Comparison of ENCODE assay signal across 10 mouse cellular contexts in genomic region chr8:70417914-70418313, GRCm38 (mm10). TPM values are rescaled to one million over a fixed set of nuclear protein-coding genes. Genes with fewer than 3 reads are reported as not detected.
DNase-seq lines count a peak whose midpoint lies in the region; ATAC-seq and TF ChIP-seq lines count a peak whose summit lies in the region.
"Had no signal": no experiment of that assay in that cellular context is flagged by ENCODE, and none has a peak within 500 bp of the region (broad histone marks: within the 10 kb centered on the region; RNA-seq: fewer than 3 reads in every experiment).

No protein-coding gene starts in this region.

- WGBS in embryonic facial prominence, embryonic 12.5 days: 43% methylated on average over 10 of the region's 10 CpGs
- 53% methylated on average over 10 of the region's 10 CpGs for WGBS in embryonic facial prominence, embryonic 10.5 days
- 49% methylated on average over 10 of the region's 10 CpGs for WGBS in midbrain, embryonic 14.5 days
- WGBS in midbrain, embryonic 15.5 days: 39% methylated on average over 10 of the region's 10 CpGs
- WGBS in stomach, embryonic 15.5 days: 35% methylated on average over 10 of the region's 10 CpGs
- WGBS in midbrain, postnatal 0 days: 38% methylated on average over 10 of the region's 10 CpGs

- peaks cover 9% of the 10 kb centered on the region for H3K36me3 ChIP-seq in embryonic facial prominence, embryonic 12.5 days
- H3K36me3 ChIP-seq in embryonic facial prominence, embryonic 10.5 days (replicated peaks): peaks cover 5% of the 10 kb centered on the region; the same call in 1 of the 2 replicates
- peaks cover 7% of the 10 kb centered on the region; the same call in 1 of the 2 replicates for H3K36me3 ChIP-seq in midbrain, embryonic 14.5 days (ENCODE audit: control insufficient read depth, insufficient read depth, low read length)
- no peaks in the 10 kb centered on the region for H3K36me3 ChIP-seq in midbrain, embryonic 15.5 days (replicated peaks)
- H3K36me3 ChIP-seq in stomach, embryonic 15.5 days: peaks cover 5% of the 10 kb centered on the region; the same call in 1 of the 2 replicates
- H3K36me3 ChIP-seq in midbrain, postnatal 0 days (ENCODE audit: insufficient read depth, low read length): peaks cover 2% of the 10 kb centered on the region; the same call in 1 of the 2 replicates
- H3K36me3 ChIP-seq: heart, embryonic 15.5 days had no signal

- no peak overlapping the region for H3K4me2 ChIP-seq in embryonic facial prominence, embryonic 12.5 days (replicated peaks)
- no peak overlapping the region for H3K4me2 ChIP-seq in midbrain, embryonic 14.5 days (ENCODE audit: low read length)
- H3K4me2 ChIP-seq in midbrain, embryonic 15.5 days: no peak overlapping the region
- no peak overlapping the region for H3K4me2 ChIP-seq in stomach, embryonic 15.5 days
- no peak overlapping the region for H3K4me2 ChIP-seq in midbrain, postnatal 0 days (ENCODE audit: low read depth, low read length, poor library complexity, severe bottlenecking)
- H3K4me2 ChIP-seq: heart, embryonic 15.5 days had no signal

- H3K9ac ChIP-seq in embryonic facial prominence, embryonic 12.5 days: no peak overlapping the region
- H3K9ac ChIP-seq in midbrain, embryonic 14.5 days (replicated peaks; ENCODE audit: low read length): no peak overlapping the region
- H3K9ac ChIP-seq in midbrain, embryonic 15.5 days: no peak overlapping the region
- no peak overlapping the region for H3K9ac ChIP-seq in stomach, embryonic 15.5 days
- H3K9ac ChIP-seq in midbrain, postnatal 0 days (replicated peaks; ENCODE audit: low read length, poor library complexity, severe bottlenecking): no peak overlapping the region
- H3K9ac ChIP-seq: heart, embryonic 15.5 days had no signal

- peak; percentile 22 for TF ChIP-seq CTCF in left cerebral cortex, adult 2 months (IDR thresholded peaks at IDR 0.05)
- TF ChIP-seq CTCF in midbrain, postnatal 0 days (IDR thresholded peaks at IDR 0.05): no peak

- H3K4me3 ChIP-seq in embryonic facial prominence, embryonic 12.5 days: no peak overlapping the region
- no peak overlapping the region for H3K4me3 ChIP-seq in embryonic facial prominence, embryonic 10.5 days
- H3K4me3 ChIP-seq in midbrain, embryonic 14.5 days (replicated peaks; ENCODE audit: low read depth, low read length): no peak overlapping the region
- H3K4me3 ChIP-seq in midbrain, embryonic 15.5 days: no peak overlapping the region
- H3K4me3 ChIP-seq in left cerebral cortex, adult 2 months: no peak overlapping the region
- no peak overlapping the region for H3K4me3 ChIP-seq in stomach, embryonic 15.5 days (replicated peaks)
- H3K4me3 ChIP-seq in midbrain, postnatal 0 days (ENCODE audit: low read depth, low read length): no peak overlapping the region
- H3K4me3 ChIP-seq: heart, embryonic 15.5 days had no signal

- H3K27ac ChIP-seq in embryonic facial prominence, embryonic 12.5 days: 0 out of 2 replicates have a peak overlapping the region, but pooled peaks have one; percentile 33
- H3K27ac ChIP-seq in embryonic facial prominence, embryonic 10.5 days (replicated peaks): no peak overlapping the region
- no peak overlapping the region for H3K27ac ChIP-seq in midbrain, embryonic 14.5 days (replicated peaks; ENCODE audit: low read depth, low read length)
- no peak overlapping the region for H3K27ac ChIP-seq in midbrain, embryonic 15.5 days
- peak overlapping the region; percentile 74 for H3K27ac ChIP-seq in left cerebral cortex, adult 2 months
- peak overlapping the region; percentile 26 for H3K27ac ChIP-seq in stomach, embryonic 15.5 days
- no peak overlapping the region for H3K27ac ChIP-seq in midbrain, postnatal 0 days (ENCODE audit: low read depth, low read length)

- H3K9me3 ChIP-seq in embryonic facial prominence, embryonic 12.5 days: no peaks in the 10 kb centered on the region
- H3K9me3 ChIP-seq in embryonic facial prominence, embryonic 10.5 days: no peaks in the 10 kb centered on the region
- H3K9me3 ChIP-seq in midbrain, embryonic 14.5 days (ENCODE audit: control insufficient read depth, low read length): no peaks in the 10 kb centered on the region
- no peaks in the 10 kb centered on the region for H3K9me3 ChIP-seq in midbrain, embryonic 15.5 days
- H3K9me3 ChIP-seq in stomach, embryonic 15.5 days: no peaks in the 10 kb centered on the region
- H3K9me3 ChIP-seq in midbrain, postnatal 0 days (ENCODE audit: low read length): no peaks in the 10 kb centered on the region
- H3K9me3 ChIP-seq: heart, embryonic 15.5 days had no signal

- peaks cover 44% of the 10 kb centered on the region for H3K4me1 ChIP-seq in embryonic facial prominence, embryonic 12.5 days
- peaks cover 57% of the 10 kb centered on the region for H3K4me1 ChIP-seq in embryonic facial prominence, embryonic 10.5 days
- H3K4me1 ChIP-seq in midbrain, embryonic 14.5 days (ENCODE audit: control insufficient read depth, insufficient read depth, low read length): peaks cover 13% of the 10 kb centered on the region
- peaks cover 23% of the 10 kb centered on the region for H3K4me1 ChIP-seq in midbrain, embryonic 15.5 days
- H3K4me1 ChIP-seq in stomach, embryonic 15.5 days: peaks cover 41% of the 10 kb centered on the region
- peaks cover 10% of the 10 kb centered on the region; the same call in 1 of the 2 replicates for H3K4me1 ChIP-seq in midbrain, postnatal 0 days (ENCODE audit: insufficient read depth, low read length)

- H3K27me3 ChIP-seq in embryonic facial prominence, embryonic 12.5 days: no peaks in the 10 kb centered on the region
- 0 out of 2 replicates have a peak, but pooled peaks cover 7% of the 10 kb centered on the region for H3K27me3 ChIP-seq in embryonic facial prominence, embryonic 10.5 days (replicated peaks; ENCODE audit: low read depth, poor library complexity, severe bottlenecking)
- H3K27me3 ChIP-seq in midbrain, embryonic 14.5 days (ENCODE audit: control insufficient read depth, insufficient read depth, low read length): no peaks in the 10 kb centered on the region
- H3K27me3 ChIP-seq in midbrain, embryonic 15.5 days (replicated peaks): no peaks in the 10 kb centered on the region
- no peaks in the 10 kb centered on the region for H3K27me3 ChIP-seq in stomach, embryonic 15.5 days (replicated peaks)
- H3K27me3 ChIP-seq in midbrain, postnatal 0 days (ENCODE audit: insufficient read depth, low read length): no peaks in the 10 kb centered on the region
- H3K27me3 ChIP-seq: heart, embryonic 15.5 days had no signal

- DNase-seq in embryonic facial prominence, embryonic 10.5 days (ENCODE audit: low spot score): no peak
- DNase-seq in midbrain, embryonic 14.5 days: peak; percentile 25
- DNase-seq in left cerebral cortex, adult 2 months (ENCODE audit: extremely low spot score in 1 of 2, low spot score in 2 of 2): peak; percentile 78 to 83
- DNase-seq in spleen, postnatal 4 days (ENCODE audit: low spot score in 2 of 2): no peak
- DNase-seq in midbrain, postnatal 0 days (ENCODE audit: low spot score): no peak

- no peak for ATAC-seq in embryonic facial prominence, embryonic 12.5 days (ENCODE audit: insufficient number of reproducible peaks, insufficient read depth, low FRiP score, low TSS enrichment)
- no peak for ATAC-seq in midbrain, embryonic 14.5 days (ENCODE audit: low FRiP score, low TSS enrichment)
- no peak for ATAC-seq in midbrain, embryonic 15.5 days (replicated peaks)
- no peak for ATAC-seq in stomach, embryonic 15.5 days (ENCODE audit: insufficient read depth, low FRiP score, low read depth)
- no peak for ATAC-seq in midbrain, postnatal 0 days (ENCODE audit: low FRiP score)

- intact Hi-C loops in left cerebral cortex, adult 2 months (cut with DNase I): loop anchor here (1.0 to 5.0 kb wide), 3 partner anchors 21 to 66 kb away; partner anchors contain the start of genes Crtc1 and Upf1

RNA-seq across cellular contexts. Expression of gene Crtc1, which starts 21.5 kb away (rescaled TPM):
- 22.1 and 24.1 TPM in 2 replicates for polyA plus RNA-seq in embryonic facial prominence, embryonic 12.5 days (2016; fragmentation: Nextera tagmentation; extraction: Ambion mirVana)
- polyA plus RNA-seq in embryonic facial prominence, embryonic 10.5 days (2016; fragmentation: Nextera tagmentation; extraction: Ambion mirVana): 17.3 and 20.6 TPM in 2 replicates
- polyA plus RNA-seq in midbrain, embryonic 14.5 days (2014; fragmentation: Nextera tagmentation; extraction: Ambion mirVana): 43.9 and 51.7 TPM in 2 replicates
- polyA plus RNA-seq in midbrain, embryonic 15.5 days (2015; fragmentation: Nextera tagmentation; extraction: Ambion mirVana): 57.2 and 58.7 TPM in 2 replicates
- 100 to 1,000 TPM; 134 to 153 TPM for total RNA-seq in left cerebral cortex, adult 2 months (2021)
- polyA plus RNA-seq in stomach, embryonic 15.5 days (2015; fragmentation: Nextera tagmentation; extraction: Ambion mirVana): 15.4 and 18.8 TPM in 2 replicates
- total RNA-seq in midbrain, postnatal 0 days (2014; rRNA removed): 56.3 and 57.4 TPM in 2 replicates
- 46.5 and 47.8 TPM in 2 replicates for polyA plus RNA-seq in midbrain, postnatal 0 days (2015; fragmentation: Nextera tagmentation; extraction: Ambion mirVana)

RNA-seq across cellular contexts. Expression of gene Comp, which starts 44.6 kb away (rescaled TPM):
- 0.61 and 1.4 TPM in 2 replicates for polyA plus RNA-seq in embryonic facial prominence, embryonic 12.5 days (2016; fragmentation: Nextera tagmentation; extraction: Ambion mirVana)
- polyA plus RNA-seq in embryonic facial prominence, embryonic 10.5 days (2016; fragmentation: Nextera tagmentation; extraction: Ambion mirVana): 0.19 and 0.37 TPM in 2 replicates
- 0.47 TPM in 1 of 2 replicates, not detected in the other for polyA plus RNA-seq in midbrain, embryonic 14.5 days (2014; fragmentation: Nextera tagmentation; extraction: Ambion mirVana)
- polyA plus RNA-seq in midbrain, embryonic 15.5 days (2015; fragmentation: Nextera tagmentation; extraction: Ambion mirVana): 0.50 and 0.57 TPM in 2 replicates
- under 1 TPM; 0.32 to 0.33 TPM for total RNA-seq in left cerebral cortex, adult 2 months (2021)
- 0.22 and 0.28 TPM in 2 replicates for polyA plus RNA-seq in stomach, embryonic 15.5 days (2015; fragmentation: Nextera tagmentation; extraction: Ambion mirVana)
- 0.19 and 0.49 TPM in 2 replicates for total RNA-seq in midbrain, postnatal 0 days (2014; rRNA removed)
- 0.38 and 0.77 TPM in 2 replicates for polyA plus RNA-seq in midbrain, postnatal 0 days (2015; fragmentation: Nextera tagmentation; extraction: Ambion mirVana)
- total RNA-seq: liver, adult 2 months had no signal
- polyA plus RNA-seq: liver, adult 2 months had no signal

RNA-seq across cellular contexts. Expression of gene Klhl26, which starts 58.9 kb away (rescaled TPM):
- 27.7 and 29.6 TPM in 2 replicates for polyA plus RNA-seq in embryonic facial prominence, embryonic 12.5 days (2016; fragmentation: Nextera tagmentation; extraction: Ambion mirVana)
- 22.4 and 24.1 TPM in 2 replicates for polyA plus RNA-seq in embryonic facial prominence, embryonic 10.5 days (2016; fragmentation: Nextera tagmentation; extraction: Ambion mirVana)
- polyA plus RNA-seq in midbrain, embryonic 14.5 days (2014; fragmentation: Nextera tagmentation; extraction: Ambion mirVana): 24.2 and 27.2 TPM in 2 replicates
- 31.0 and 31.4 TPM in 2 replicates for polyA plus RNA-seq in midbrain, embryonic 15.5 days (2015; fragmentation: Nextera tagmentation; extraction: Ambion mirVana)
- total RNA-seq in left cerebral cortex, adult 2 months (2021): 10 to 100 TPM; 43.7 to 44.4 TPM
- 20.5 and 20.7 TPM in 2 replicates for polyA plus RNA-seq in stomach, embryonic 15.5 days (2015; fragmentation: Nextera tagmentation; extraction: Ambion mirVana)
- 48.9 and 51.0 TPM in 2 replicates for total RNA-seq in midbrain, postnatal 0 days (2014; rRNA removed)
- 39.4 TPM in 2 replicates for polyA plus RNA-seq in midbrain, postnatal 0 days (2015; fragmentation: Nextera tagmentation; extraction: Ambion mirVana)

Comparison
In these comparisons a context has a peak if more than half of its experiments do, and no peak if none do; other contexts are left out.
1. H3K27ac ChIP-seq: peak in embryonic facial prominence, embryonic 12.5 days (single experiment), left cerebral cortex, adult 2 months (single experiment) and stomach, embryonic 15.5 days (single experiment); none in embryonic facial prominence, embryonic 10.5 days (single experiment), midbrain, embryonic 14.5 days (single experiment), midbrain, embryonic 15.5 days (single experiment) and midbrain, postnatal 0 days (single experiment).
2. DNase-seq: peak in midbrain, embryonic 14.5 days (single experiment) and left cerebral cortex, adult 2 months (2 of 2); none in embryonic facial prominence, embryonic 10.5 days (single experiment), spleen, postnatal 4 days (0 of 2) and midbrain, postnatal 0 days (single experiment).